Mouse (Mus musculus) testis, adult 2 months (tissue): ENCODE data around the gene 1810009A15Rik.
"Not testable (repeated sequence)": the region's sequence is repeated elsewhere in the genome, so short reads cannot be mapped to it uniquely, and the experiment has no call there.

Experiments used
- CTCF ChIP-seq: fragments of 200-500 bp; IDR thresholded peaks from 2 replicates; pipeline ENCODE4 v1.5.1; 2012; ENCODE audit warnings: low read depth, mild to moderate bottlenecking, inconsistent platforms, low read length, moderate library complexity; ENCODE audit not compliant: control insufficient read depth, insufficient read depth, insufficient replicate concordance
- POLR2A ChIP-seq: fragments of 200-500 bp; IDR thresholded peaks from 2 replicates; pipeline ENCODE4 v1.6.1; 2012; ENCODE audit warnings: low read depth, mild to moderate bottlenecking, inconsistent platforms, low read length, moderate library complexity; ENCODE audit not compliant: control insufficient read depth

DNA sequence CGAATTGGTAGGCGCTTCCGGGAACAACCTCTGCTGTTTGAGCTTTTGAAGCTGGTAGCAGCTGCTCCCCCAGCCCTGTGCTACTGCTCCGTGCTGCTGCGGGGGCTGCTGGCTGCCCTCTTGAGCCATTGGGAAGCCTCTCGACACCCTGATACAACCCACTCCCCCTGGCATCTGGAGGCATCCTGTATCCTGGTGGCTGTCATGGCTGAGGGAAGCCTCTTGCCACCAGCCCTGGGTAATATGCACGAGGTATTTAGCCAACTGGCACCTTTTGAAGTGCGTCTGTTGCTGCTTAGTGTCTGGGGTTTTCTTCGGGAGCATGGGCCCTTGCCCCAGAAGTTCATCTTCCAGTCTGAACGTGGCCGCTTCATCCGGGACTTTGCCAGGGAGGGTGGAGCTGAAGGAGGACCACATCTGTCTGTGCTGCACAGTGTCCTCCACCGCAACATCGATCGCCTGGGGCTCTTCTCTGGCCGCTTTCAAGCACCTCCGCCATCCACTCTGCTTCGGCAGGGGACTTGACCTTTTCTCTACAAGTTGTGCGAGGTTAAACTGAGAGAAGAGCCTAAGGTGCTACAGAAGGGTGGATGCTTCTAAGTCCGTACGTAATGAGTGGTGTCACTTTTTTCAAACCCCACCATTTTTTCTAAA, 8.7 kb downstream of the 1810009A15Rik start:
- not testable (repeated sequence) for TF ChIP-seq POLR2A, CTCF
